Mouse (Mus musculus): ENCODE data around the gene Higd1b.

DNA sequence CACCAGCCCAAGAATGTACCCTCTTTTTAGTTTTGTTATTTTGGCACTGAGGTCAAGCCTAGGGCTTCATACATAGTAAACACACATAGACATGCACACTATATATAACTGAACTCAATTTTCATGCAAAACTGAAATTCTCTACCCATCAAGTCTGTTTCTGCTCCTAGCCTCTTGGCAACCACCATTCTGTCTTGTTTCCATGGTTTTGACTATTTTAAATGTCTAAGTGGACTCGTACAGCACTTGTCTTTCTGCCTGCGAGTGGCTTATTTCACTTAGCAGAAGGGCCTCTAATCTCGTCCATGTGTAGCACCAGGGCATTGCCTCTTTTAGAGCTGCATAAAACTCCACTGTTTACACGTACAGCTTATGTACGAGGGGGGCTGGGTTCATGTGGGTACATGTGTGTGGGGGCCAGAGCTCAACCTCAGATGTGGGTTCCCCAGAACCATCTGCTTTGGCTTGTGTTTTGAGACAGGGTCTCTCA, 47.9 kb upstream of the Higd1b start:
- TF ChIP-seq POLR2A (IDR thresholded peaks at IDR 0.05; ENCODE audit: insufficient read length, low read depth), result no peak
- TF ChIP-seq MYOG (IDR thresholded peaks at IDR 0.05; ENCODE audit: control insufficient read depth in 1 of 3, insufficient read depth in 1 of 3, insufficient read length in 2 of 3, low read depth in 2 of 3), result no peak

Measured in myocyte (in vitro differentiated cells).